Mouse (Mus musculus) urinary bladder, postnatal 14 days (tissue): ENCODE measurements around the gene Skap1.
"Not testable (repeated sequence)": the region's sequence is repeated elsewhere in the genome, so short reads cannot be mapped to it uniquely, and the experiment has no call there.

ENCODE experiments used
- DNase-seq: peaks from one replicate; pipeline ENCODE4 v3.0.0; 2021; ENCODE audit warnings: low spot score

Skap1 gene

GRCm38 (mm10) chr11:96747555-96747954 is 283.2 kb downstream of the Skap1 start:
- DNase-seq: no peak

GRCm38 (mm10) chr11:96755298-96755697 is 290.9 kb downstream of the Skap1 start:
- no peak for DNase-seq

- DNase-seq: no peak
Observed at GRCm38 (mm10) chr11:96757421-96757820, 293.0 kb downstream of the Skap1 start.

GRCm38 (mm10) chr11:96758402-96758801 is 294.0 kb downstream of the Skap1 start:
- no peak for DNase-seq

GRCm38 (mm10) chr11:96760042-96760441 is 295.6 kb downstream of the Skap1 start:
- DNase-seq: peak; percentile 55

GRCm38 (mm10) chr11:96761984-96762383 is 297.6 kb downstream of the Skap1 start:
- DNase-seq: no peak

- peak; percentile 31 for DNase-seq
Observed at GRCm38 (mm10) chr11:96762742-96763470, 298.5 kb downstream of the Skap1 start.

GRCm38 (mm10) chr11:96764511-96765350 is 300.3 kb downstream of the Skap1 start:
- DNase-seq: no peak

- DNase-seq: no peak
Observed at GRCm38 (mm10) chr11:96765645-96766044, 301.3 kb downstream of the Skap1 start.

- DNase-seq: peak; percentile 46
Observed at GRCm38 (mm10) chr11:96766555-96766954, 302.2 kb downstream of the Skap1 start.

- no peak for DNase-seq
Observed at GRCm38 (mm10) chr11:96767096-96767495, 302.7 kb downstream of the Skap1 start.

GRCm38 (mm10) chr11:96768240-96768639 is 303.8 kb downstream of the Skap1 start:
- no peak for DNase-seq

GRCm38 (mm10) chr11:96771274-96771975 is 307.0 kb downstream of the Skap1 start:
- DNase-seq: no peak

- no peak for DNase-seq
Observed at GRCm38 (mm10) chr11:96772413-96772812, 308.0 kb downstream of the Skap1 start.

GRCm38 (mm10) chr11:96774536-96774935 is 310.1 kb downstream of the Skap1 start:
- no peak for DNase-seq

GRCm38 (mm10) chr11:96775063-96775462 is 310.7 kb downstream of the Skap1 start:
- no peak for DNase-seq

GRCm38 (mm10) chr11:96775665-96776064 is 311.3 kb downstream of the Skap1 start:
- DNase-seq: no peak

GRCm38 (mm10) chr11:96776068-96776467 is 311.7 kb downstream of the Skap1 start:
- no peak for DNase-seq

- DNase-seq: peak; percentile 100
Observed at GRCm38 (mm10) chr11:96776968-96777962, 312.9 kb downstream of the Skap1 start, which contains the start of gene Snx11. Snx11 (minus strand) TSS chr11:96777559.

- not testable (repeated sequence) for DNase-seq
Observed at GRCm38 (mm10) chr11:96778061-96778627, 313.8 kb downstream of the Skap1 start.

GRCm38 (mm10) chr11:96780306-96780705 is 315.9 kb downstream of the Skap1 start:
- DNase-seq: no peak
